In genomic region chr14:115070534-115070933, GRCm38 (mm10) we compare ENCODE assay signal across 9 mouse cellular contexts. TPM values are rescaled to one million over a fixed set of nuclear protein-coding genes. Genes with fewer than 3 reads are reported as not detected.
A peak's percentile ranks its signal among the peaks of the same experiment; 100 is the strongest.
DNase-seq lines count a peak whose midpoint lies in the region; ATAC-seq and TF ChIP-seq lines count a peak whose summit lies in the region.
"Had no signal": no experiment of that assay in that cellular context is flagged by ENCODE, and none has a peak within 500 bp of the region (broad histone marks: within the 10 kb centered on the region; RNA-seq: fewer than 3 reads in every experiment).

No protein-coding gene starts in this region.

- no peaks in the 10 kb centered on the region for H3K27me3 ChIP-seq in hindbrain, embryonic 11.5 days (ENCODE audit: control insufficient read depth, insufficient read depth, low read length)
- no peaks in the 10 kb centered on the region for H3K27me3 ChIP-seq in hindbrain, embryonic 10.5 days (ENCODE audit: insufficient read depth, poor library complexity, severe bottlenecking)
- H3K27me3 ChIP-seq in forebrain, postnatal 0 days (ENCODE audit: insufficient read depth, low read length) = no peaks in the 10 kb centered on the region
- no peaks in the 10 kb centered on the region for H3K27me3 ChIP-seq in midbrain, embryonic 16.5 days (ENCODE audit: control insufficient read depth, insufficient read depth, low read depth, low read length)

- 0 out of 2 replicates have a peak, but pooled peaks have one; percentile 53 for ATAC-seq in hindbrain, embryonic 11.5 days (ENCODE audit: low FRiP score)
- peak; percentile 92 for ATAC-seq in forebrain, postnatal 0 days
- ATAC-seq in midbrain, embryonic 16.5 days = peak; percentile 87
- ATAC-seq in megakaryocyte, adult 5-6 weeks (ENCODE audit: poor library complexity, severe bottlenecking) = no peak

- TF ChIP-seq CTCF in forebrain, postnatal 0 days (IDR thresholded peaks at IDR 0.05; ENCODE audit: low read depth) = peak; percentile 90

- H3K9me3 ChIP-seq in hindbrain, embryonic 11.5 days (ENCODE audit: control insufficient read depth, low read length) = no peaks in the 10 kb centered on the region
- no peaks in the 10 kb centered on the region for H3K9me3 ChIP-seq in hindbrain, embryonic 10.5 days
- H3K9me3 ChIP-seq in forebrain, postnatal 0 days (ENCODE audit: low read length) = no peaks in the 10 kb centered on the region
- no peaks in the 10 kb centered on the region for H3K9me3 ChIP-seq in midbrain, embryonic 16.5 days (replicated peaks; ENCODE audit: control insufficient read depth, low read length, poor library complexity, severe bottlenecking)

- no peak overlapping the region for H3K9ac ChIP-seq in hindbrain, embryonic 11.5 days (ENCODE audit: low read depth, low read length)
- no peak overlapping the region for H3K9ac ChIP-seq in forebrain, postnatal 0 days
- no peak overlapping the region for H3K9ac ChIP-seq in midbrain, embryonic 16.5 days (ENCODE audit: low read depth, low read length)

- no peaks in the 10 kb centered on the region for H3K36me3 ChIP-seq in hindbrain, embryonic 11.5 days (ENCODE audit: control insufficient read depth, insufficient read depth, low read length)
- H3K36me3 ChIP-seq in hindbrain, embryonic 10.5 days = no peaks in the 10 kb centered on the region
- no peaks in the 10 kb centered on the region for H3K36me3 ChIP-seq in forebrain, postnatal 0 days (ENCODE audit: insufficient read depth)
- H3K36me3 ChIP-seq in midbrain, embryonic 16.5 days (ENCODE audit: control insufficient read depth, insufficient read depth, low read length) = no peaks in the 10 kb centered on the region

- no peaks in the 10 kb centered on the region for H3K4me1 ChIP-seq in hindbrain, embryonic 11.5 days (replicated peaks; ENCODE audit: control insufficient read depth, insufficient read depth, low read length)
- H3K4me1 ChIP-seq in hindbrain, embryonic 10.5 days (replicated peaks) = no peaks in the 10 kb centered on the region
- no peaks in the 10 kb centered on the region for H3K4me1 ChIP-seq in forebrain, postnatal 0 days (ENCODE audit: insufficient read depth)
- H3K4me1 ChIP-seq in midbrain, embryonic 16.5 days (ENCODE audit: control insufficient read depth, insufficient read depth, low read length) = no peaks in the 10 kb centered on the region

- H3K4me2 ChIP-seq in hindbrain, embryonic 11.5 days (replicated peaks; ENCODE audit: low read depth, low read length) = no peak overlapping the region
- no peak overlapping the region for H3K4me2 ChIP-seq in forebrain, postnatal 0 days (ENCODE audit: low read depth)
- no peak overlapping the region for H3K4me2 ChIP-seq in midbrain, embryonic 16.5 days (ENCODE audit: low read length)

- no peak overlapping the region for H3K27ac ChIP-seq in hindbrain, embryonic 11.5 days (ENCODE audit: low read depth, low read length)
- H3K27ac ChIP-seq in hindbrain, embryonic 10.5 days = no peak overlapping the region
- H3K27ac ChIP-seq in forebrain, postnatal 0 days (ENCODE audit: low read depth, low read length) = no peak overlapping the region
- no peak overlapping the region for H3K27ac ChIP-seq in midbrain, embryonic 16.5 days (ENCODE audit: low read length)

- H3K4me3 ChIP-seq in hindbrain, embryonic 11.5 days (ENCODE audit: low read depth, low read length) = no peak overlapping the region
- H3K4me3 ChIP-seq in hindbrain, embryonic 10.5 days = no peak overlapping the region
- H3K4me3 ChIP-seq in forebrain, postnatal 0 days (ENCODE audit: low read depth, low read length) = no peak overlapping the region
- no peak overlapping the region for H3K4me3 ChIP-seq in midbrain, embryonic 16.5 days (ENCODE audit: low read depth, low read length)

- WGBS in hindbrain, embryonic 11.5 days = 45% methylated on average over 6 of the region's 6 CpGs
- 48% methylated on average over 6 of the region's 6 CpGs for WGBS in hindbrain, embryonic 10.5 days
- 19% methylated on average over 6 of the region's 6 CpGs for WGBS in forebrain, postnatal 0 days
- WGBS in midbrain, embryonic 16.5 days = 34% methylated on average over 6 of the region's 6 CpGs

- no peak for DNase-seq in hindbrain, embryonic 11.5 days (ENCODE audit: low spot score)
- no peak for DNase-seq in hindbrain, embryonic 10.5 days (ENCODE audit: low spot score)
- DNase-seq in adrenal gland, postnatal 36 days = peak; percentile 13 to 27
- peak; percentile 82 for DNase-seq in forebrain, postnatal 0 days
- DNase-seq in layer of hippocampus, adult 9-10 months (ENCODE audit: low spot score) = peak; percentile 61
- DNase-seq in spleen, postnatal 4 days (ENCODE audit: low spot score in 2 of 2) = no peak

RNA-seq across cellular contexts. Expression of gene Gpc5, which starts 21.5 kb away (rescaled TPM):
- 0.45 and 0.73 TPM in 2 replicates for polyA plus RNA-seq in hindbrain, embryonic 11.5 days (2014; fragmentation: Nextera tagmentation; extraction: Ambion mirVana)
- polyA plus RNA-seq in hindbrain, embryonic 10.5 days (2016; fragmentation: Nextera tagmentation; extraction: Ambion mirVana) = 0.22 and 0.65 TPM in 2 replicates
- 1 to 10 TPM in 1 of 2 experiments, not detected in 1; 3.4 TPM for total RNA-seq in adrenal gland, postnatal 36 days (2021)
- total RNA-seq in forebrain, postnatal 0 days (2014; rRNA removed) = 8.7 and 10.4 TPM in 2 replicates
- 8.0 and 8.2 TPM in 2 replicates for polyA plus RNA-seq in forebrain, postnatal 0 days (2015; fragmentation: Nextera tagmentation; extraction: Ambion mirVana)
- 7.4 and 10.4 TPM in 2 replicates for polyA plus RNA-seq in midbrain, embryonic 16.5 days (2015; fragmentation: Nextera tagmentation; extraction: Ambion mirVana)
- not detected in 2 replicates for total RNA-seq in megakaryocyte, adult 5-6 weeks (2015)
- total RNA-seq in megakaryocyte, adult 5-6 weeks (2017) = not detected in 2 replicates
- total RNA-seq: heart, postnatal 36 days had no signal

Comparison
In these comparisons a context has a peak if more than half of its experiments do, and no peak if none do; other contexts are left out.
1. DNase-seq: peak in adrenal gland, postnatal 36 days (2 of 2), forebrain, postnatal 0 days (single experiment) and layer of hippocampus, adult 9-10 months (single experiment); none in hindbrain, embryonic 11.5 days (single experiment), hindbrain, embryonic 10.5 days (single experiment) and spleen, postnatal 4 days (0 of 2).